Mouse (Mus musculus): ENCODE results near the gene Grk3.

- TF ChIP-seq CTCF (IDR thresholded peaks at IDR 0.05; ENCODE audit: low read depth) (no peak), EP300 (optimal IDR thresholded peaks at IDR 0.05) (no peak)
Observed at GRCm38 (mm10) chr5:113031201-113031754, 15.7 kb upstream of the Grk3 start.
